Mouse (Mus musculus) embryonic fibroblast, embryonic 13.5 days (primary cell): ENCODE data around the gene Lrba.

ENCODE experiments used
- CTCF ChIP-seq: IDR thresholded peaks from 2 replicates; pipeline ENCODE4 v1.5.1; 2011; ENCODE audit warnings: mild to moderate bottlenecking, control low read depth, low read length, moderate library complexity, borderline replicate concordance; ENCODE audit not compliant: insufficient read depth
- POLR2A ChIP-seq: IDR thresholded peaks from 2 replicates; pipeline ENCODE4 v1.6.1; 2011; ENCODE audit warnings: low read depth, mild to moderate bottlenecking, control low read depth, low read length, moderate library complexity

- TF ChIP-seq CTCF (no peak), POLR2A (no peak)
Measured at GRCm38 (mm10) chr3:86443497-86443896, 219.0 kb downstream of the Lrba start.
